Mouse (Mus musculus): ENCODE measurements around the gene Esrrg. TPM values are rescaled to one million over a fixed set of nuclear protein-coding genes. Genes with fewer than 3 reads are reported as not detected.

Gene Esrrg
- total and polyA plus RNA-seq, 2 experiments from 2014 or later: 28.0 to 41.6 TPM

- Histone ChIP-seq H3K4me2 (ENCODE audit: low read depth, low read length) (no peak overlapping the region), H3K9me3 (ENCODE audit: low read length) (no peaks in the 10 kb centered on the region), H3K36me3 (ENCODE audit: insufficient read depth, low read length) (no peaks in the 10 kb centered on the region), H3K27ac (no peak overlapping the region), H3K4me3 (ENCODE audit: low read length) (no peak overlapping the region), H3K27me3 (ENCODE audit: insufficient read depth, low read length) (no peaks in the 10 kb centered on the region), H3K9ac (replicated peaks; ENCODE audit: low read length) (no peak overlapping the region), H3K4me1 (ENCODE audit: insufficient read depth, low read length) (peaks cover 4% of the 10 kb centered on the region; the same call in 1 of the 2 replicates)
- TF ChIP-seq CTCF (IDR thresholded peaks at IDR 0.05; ENCODE audit: low read depth): no peak
- DNase-seq (ENCODE audit: low spot score) (no peak), ATAC-seq (no peak)
- 88% methylated on average over 1 of the region's 1 CpGs for WGBS
Observed at GRCm38 (mm10) chr1:188158675-188159074, 550.1 kb downstream of the Esrrg start.

GRCm38 (mm10) chr1:188159108-188159507 is 550.5 kb downstream of the Esrrg start:
- Histone ChIP-seq H3K9ac (replicated peaks; ENCODE audit: low read length) (no peak overlapping the region), H3K9me3 (ENCODE audit: low read length) (no peaks in the 10 kb centered on the region), H3K4me1 (ENCODE audit: insufficient read depth, low read length) (peaks cover 4% of the 10 kb centered on the region; the same call in 1 of the 2 replicates), H3K27ac (no peak overlapping the region), H3K4me2 (ENCODE audit: low read depth, low read length) (no peak overlapping the region), H3K27me3 (ENCODE audit: insufficient read depth, low read length) (no peaks in the 10 kb centered on the region), H3K4me3 (ENCODE audit: low read length) (no peak overlapping the region), H3K36me3 (ENCODE audit: insufficient read depth, low read length) (no peaks in the 10 kb centered on the region)
- 94% methylated on average over 2 of the region's 2 CpGs for WGBS
- no peak for TF ChIP-seq CTCF (IDR thresholded peaks at IDR 0.05; ENCODE audit: low read depth)
- ATAC-seq: no peak
- DNase-seq (ENCODE audit: low spot score): no peak

- no peak for TF ChIP-seq CTCF (IDR thresholded peaks at IDR 0.05; ENCODE audit: low read depth)
- Histone ChIP-seq H3K4me1 (ENCODE audit: insufficient read depth, low read length) (no peaks in the 10 kb centered on the region), H3K4me3 (ENCODE audit: low read length) (no peak overlapping the region), H3K27me3 (ENCODE audit: insufficient read depth, low read length) (no peaks in the 10 kb centered on the region), H3K9ac (replicated peaks; ENCODE audit: low read length) (no peak overlapping the region), H3K9me3 (ENCODE audit: low read length) (no peaks in the 10 kb centered on the region), H3K27ac (no peak overlapping the region), H3K4me2 (ENCODE audit: low read depth, low read length) (no peak overlapping the region), H3K36me3 (ENCODE audit: insufficient read depth, low read length) (no peaks in the 10 kb centered on the region)
- DNase-seq (ENCODE audit: low spot score): no peak
- ATAC-seq: no peak
Observed at GRCm38 (mm10) chr1:188163058-188163457, 554.5 kb downstream of the Esrrg start.

- H3K4me3 ChIP-seq (ENCODE audit: low read length): no peak overlapping the region
- H3K4me1 ChIP-seq (ENCODE audit: insufficient read depth, low read length): no peaks in the 10 kb centered on the region
- H3K9me3 ChIP-seq (ENCODE audit: low read length): no peaks in the 10 kb centered on the region
- DNase-seq (ENCODE audit: low spot score): no peak
- H3K9ac ChIP-seq (replicated peaks; ENCODE audit: low read length): no peak overlapping the region
- H3K27me3 ChIP-seq (ENCODE audit: insufficient read depth, low read length): no peaks in the 10 kb centered on the region
- TF ChIP-seq CTCF (IDR thresholded peaks at IDR 0.05; ENCODE audit: low read depth): no peak
- no peaks in the 10 kb centered on the region for H3K36me3 ChIP-seq (ENCODE audit: insufficient read depth, low read length)
- WGBS: 58% methylated on average over 6 of the region's 6 CpGs
- no peak overlapping the region for H3K4me2 ChIP-seq (ENCODE audit: low read depth, low read length)
- H3K27ac ChIP-seq: no peak overlapping the region
- no peak for ATAC-seq
Observed at GRCm38 (mm10) chr1:188164251-188164650, 555.7 kb downstream of the Esrrg start.

- 57% methylated on average over 1 of the region's 1 CpGs for WGBS
- no peak for TF ChIP-seq CTCF (IDR thresholded peaks at IDR 0.05; ENCODE audit: low read depth)
- H3K9ac ChIP-seq (replicated peaks; ENCODE audit: low read length): no peak overlapping the region
- H3K4me3 ChIP-seq (ENCODE audit: low read length): no peak overlapping the region
- H3K4me2 ChIP-seq (ENCODE audit: low read depth, low read length): no peak overlapping the region
- no peaks in the 10 kb centered on the region for H3K36me3 ChIP-seq (ENCODE audit: insufficient read depth, low read length)
- H3K4me1 ChIP-seq (ENCODE audit: insufficient read depth, low read length): no peaks in the 10 kb centered on the region
- H3K27me3 ChIP-seq (ENCODE audit: insufficient read depth, low read length): no peaks in the 10 kb centered on the region
- DNase-seq (ENCODE audit: low spot score) (no peak), ATAC-seq (no peak)
- no peaks in the 10 kb centered on the region for H3K9me3 ChIP-seq (ENCODE audit: low read length)
- no peak overlapping the region for H3K27ac ChIP-seq
Observed at GRCm38 (mm10) chr1:188173859-188174258, 565.3 kb downstream of the Esrrg start.

- H3K36me3 ChIP-seq (ENCODE audit: insufficient read depth, low read length): no peaks in the 10 kb centered on the region
- H3K4me1 ChIP-seq (ENCODE audit: insufficient read depth, low read length): no peaks in the 10 kb centered on the region
- H3K9me3 ChIP-seq (ENCODE audit: low read length): no peaks in the 10 kb centered on the region
- no peak overlapping the region for H3K4me2 ChIP-seq (ENCODE audit: low read depth, low read length)
- ATAC-seq (no peak), DNase-seq (ENCODE audit: low spot score) (peak; percentile 29)
- no peaks in the 10 kb centered on the region for H3K27me3 ChIP-seq (ENCODE audit: insufficient read depth, low read length)
- no peak for TF ChIP-seq CTCF (IDR thresholded peaks at IDR 0.05; ENCODE audit: low read depth)
- no peak overlapping the region for H3K27ac ChIP-seq
- 51% methylated on average over 5 of the region's 5 CpGs for WGBS
- no peak overlapping the region for H3K4me3 ChIP-seq (ENCODE audit: low read length)
- no peak overlapping the region for H3K9ac ChIP-seq (replicated peaks; ENCODE audit: low read length)
Observed at GRCm38 (mm10) chr1:188182951-188183350, 574.4 kb downstream of the Esrrg start.

- no peak for DNase-seq (ENCODE audit: low spot score)
- 32% methylated on average over 17 of the region's 17 CpGs for WGBS
Observed at GRCm38 (mm10) chr1:188186440-188187117, 578.0 kb downstream of the Esrrg start.

More at GRCm38 (mm10) chr1:188186440-188187117, 578.0 kb downstream of the Esrrg start:
- H3K4me2 ChIP-seq (ENCODE audit: low read depth, low read length): peak overlapping the region; percentile 30; the same call in 1 of the 2 replicates
- no peaks in the 10 kb centered on the region for H3K4me1 ChIP-seq (ENCODE audit: insufficient read depth, low read length)
- no peak overlapping the region for H3K27ac ChIP-seq
- TF ChIP-seq CTCF (IDR thresholded peaks at IDR 0.05; ENCODE audit: low read depth): no peak
- no peak overlapping the region for H3K9ac ChIP-seq (replicated peaks; ENCODE audit: low read length)
- no peaks in the 10 kb centered on the region for H3K9me3 ChIP-seq (ENCODE audit: low read length)
- no peak overlapping the region for H3K4me3 ChIP-seq (ENCODE audit: low read length)
- ATAC-seq: no peak
- no peaks in the 10 kb centered on the region for H3K36me3 ChIP-seq (ENCODE audit: insufficient read depth, low read length)
- no peaks in the 10 kb centered on the region for H3K27me3 ChIP-seq (ENCODE audit: insufficient read depth, low read length)
